In genomic region chr13:95063390-95064017, GRCm38 (mm10) we compare ENCODE assay signal across 30 mouse cellular contexts.
A peak's percentile ranks its signal among the peaks of the same experiment; 100 is the strongest.
DNase-seq lines count a peak whose midpoint lies in the region; ATAC-seq and TF ChIP-seq lines count a peak whose summit lies in the region.
"Had no signal": no experiment of that assay in that cellular context is flagged by ENCODE, and none has a peak within 500 bp of the region (broad histone marks: within the 10 kb centered on the region; RNA-seq: fewer than 3 reads in every experiment).

No protein-coding gene starts in this region.

- DNase-seq in spleen, adult 2 months (ENCODE audit: low read depth in 1 of 2, low spot score in 2 of 2) = no peak
- no peak for DNase-seq in spleen, postnatal 10 days (ENCODE audit: low spot score in 2 of 2)
- DNase-seq in cerebellum, postnatal 25 days = no peak
- DNase-seq in liver, postnatal 0 days = no peak
- DNase-seq: adrenal gland, adult 8-10 months; B cell, adult 2 months; cerebellum, adult 2 months; cerebellum, postnatal 14 days; gastrocnemius, postnatal 14 days; heart, adult 18-20 months; heart, postnatal 4 days; kidney, adult 11 months; kidney, postnatal 14 days; lung, adult 18-20 months; lung, postnatal 4 days; retina, postnatal 1 day; right cerebral cortex, postnatal 14 days; thymus, adult 2 months; thymus, postnatal 4 days had no signal

- H3K9me3 ChIP-seq in liver, postnatal 0 days (ENCODE audit: low read length) = no peaks in the 10 kb centered on the region
- H3K9me3 ChIP-seq in forebrain, embryonic 13.5 days (replicated peaks) = no peaks in the 10 kb centered on the region
- H3K9me3 ChIP-seq: embryonic facial prominence, embryonic 10.5 days; embryonic facial prominence, embryonic 15.5 days; hindbrain, embryonic 13.5 days; liver, embryonic 12.5 days had no signal

- no peak overlapping the region for H3K4me3 ChIP-seq in spleen, adult 2 months (ENCODE audit: extremely low read depth, insufficient read depth, insufficient read length)
- H3K4me3 ChIP-seq in liver, postnatal 0 days (ENCODE audit: low read depth, low read length) = no peak overlapping the region
- no peak overlapping the region for H3K4me3 ChIP-seq in forebrain, embryonic 13.5 days
- H3K4me3 ChIP-seq: embryonic facial prominence, embryonic 10.5 days; embryonic facial prominence, embryonic 15.5 days; hindbrain, embryonic 13.5 days; left cerebral cortex, adult 2 months; liver, embryonic 12.5 days had no signal

- TF ChIP-seq EP300 in liver, postnatal 0 days (IDR thresholded peaks at IDR 0.05; ENCODE audit: low read depth) = no peak

- H3K27me3 ChIP-seq in spleen, adult 2 months (ENCODE audit: control insufficient read depth, insufficient read depth, low read length) = no peaks in the 10 kb centered on the region
- H3K27me3 ChIP-seq in liver, postnatal 0 days (ENCODE audit: insufficient read depth, low read length) = no peaks in the 10 kb centered on the region
- no peaks in the 10 kb centered on the region for H3K27me3 ChIP-seq in forebrain, embryonic 13.5 days
- H3K27me3 ChIP-seq: embryonic facial prominence, embryonic 15.5 days; hindbrain, embryonic 13.5 days; liver, embryonic 12.5 days had no signal

- no peak for TF ChIP-seq CTCF in spleen, adult 2 months (IDR thresholded peaks at IDR 0.05; ENCODE audit: extremely low read depth, insufficient read depth, insufficient read length, insufficient replicate concordance)
- TF ChIP-seq CTCF in liver, postnatal 0 days (IDR thresholded peaks at IDR 0.05; ENCODE audit: low read depth) = no peak

- 58% methylated on average over 4 of the region's 4 CpGs for WGBS in spleen, adult 2 months
- WGBS in liver, postnatal 0 days (ENCODE audit: insufficient replicate concordance) = 45% methylated on average over 4 of the region's 4 CpGs
- 77% methylated on average over 4 of the region's 4 CpGs for WGBS in forebrain, embryonic 13.5 days

- no peaks in the 10 kb centered on the region for H3K4me1 ChIP-seq in spleen, adult 2 months (ENCODE audit: control insufficient read depth, insufficient read depth, insufficient read length)
- no peaks in the 10 kb centered on the region for H3K4me1 ChIP-seq in liver, postnatal 0 days (ENCODE audit: insufficient read depth)
- H3K4me1 ChIP-seq in forebrain, embryonic 13.5 days = peaks cover 10% of the 10 kb centered on the region; the same call in 1 of the 2 replicates
- H3K4me1 ChIP-seq: embryonic facial prominence, embryonic 10.5 days; embryonic facial prominence, embryonic 15.5 days; hindbrain, embryonic 13.5 days; liver, embryonic 12.5 days had no signal

- H3K9ac ChIP-seq in liver, postnatal 0 days (replicated peaks) = no peak overlapping the region
- H3K9ac ChIP-seq in forebrain, embryonic 13.5 days = no peak overlapping the region
- H3K9ac ChIP-seq: embryonic facial prominence, embryonic 15.5 days; hindbrain, embryonic 13.5 days; liver, embryonic 12.5 days had no signal

- H3K27ac ChIP-seq in spleen, adult 2 months (ENCODE audit: insufficient read depth, low read length) = peak overlapping the region; percentile 15; the same call in 1 of the 2 replicates
- no peak overlapping the region for H3K27ac ChIP-seq in liver, postnatal 0 days (ENCODE audit: low read depth)
- H3K27ac ChIP-seq in forebrain, embryonic 13.5 days = no peak overlapping the region
- H3K27ac ChIP-seq: embryonic facial prominence, embryonic 10.5 days; embryonic facial prominence, embryonic 15.5 days; hindbrain, embryonic 13.5 days; left cerebral cortex, adult 2 months; liver, embryonic 12.5 days had no signal

- no peaks in the 10 kb centered on the region for H3K36me3 ChIP-seq in spleen, adult 2 months (ENCODE audit: control insufficient read depth, insufficient read depth, low read length)
- no peaks in the 10 kb centered on the region for H3K36me3 ChIP-seq in liver, postnatal 0 days (replicated peaks; ENCODE audit: insufficient read depth, low read length)
- H3K36me3 ChIP-seq in forebrain, embryonic 13.5 days (ENCODE audit: poor library complexity, severe bottlenecking) = no peaks in the 10 kb centered on the region
- H3K36me3 ChIP-seq: embryonic facial prominence, embryonic 10.5 days; embryonic facial prominence, embryonic 15.5 days; hindbrain, embryonic 13.5 days; liver, embryonic 12.5 days had no signal

- no peak for TF ChIP-seq POLR2A in spleen, adult 2 months (IDR thresholded peaks at IDR 0.05; ENCODE audit: low read depth, low read length)

- ATAC-seq in CD4-positive, CD25-positive, alpha-beta regulatory T cell, adult 4 months = peak; percentile 87
- ATAC-seq in inflammation-experienced regulatory T-cells, adult 6 months = peak; percentile 79
- ATAC-seq in liver, postnatal 0 days = no peak
- no peak for ATAC-seq in forebrain, embryonic 13.5 days
- ATAC-seq: forebrain, embryonic 14.5 days; liver, embryonic 12.5 days; lung, postnatal 0 days had no signal

- no peak overlapping the region for H3K4me2 ChIP-seq in liver, postnatal 0 days (ENCODE audit: low read depth, low read length)
- H3K4me2 ChIP-seq in forebrain, embryonic 13.5 days = no peak overlapping the region
- H3K4me2 ChIP-seq: embryonic facial prominence, embryonic 15.5 days; heart, embryonic 11.5 days; hindbrain, embryonic 13.5 days; liver, embryonic 12.5 days had no signal

Comparison
In these comparisons a context has a peak if more than half of its experiments do, and no peak if none do; other contexts are left out.
1. ATAC-seq: peak in CD4-positive, CD25-positive, alpha-beta regulatory T cell, adult 4 months (single experiment) and inflammation-experienced regulatory T-cells, adult 6 months (single experiment); none in liver, postnatal 0 days (single experiment) and forebrain, embryonic 13.5 days (single experiment).